Mouse (Mus musculus): Measurements from ENCODE around the gene 1700017D01Rik.
A peak's percentile ranks its signal among the peaks of the same experiment; 100 is the strongest.
"Not testable (repeated sequence)": the region's sequence is repeated elsewhere in the genome, so short reads cannot be mapped to it uniquely, and the experiment has no call there.

Gene 1700017D01Rik

DNA sequence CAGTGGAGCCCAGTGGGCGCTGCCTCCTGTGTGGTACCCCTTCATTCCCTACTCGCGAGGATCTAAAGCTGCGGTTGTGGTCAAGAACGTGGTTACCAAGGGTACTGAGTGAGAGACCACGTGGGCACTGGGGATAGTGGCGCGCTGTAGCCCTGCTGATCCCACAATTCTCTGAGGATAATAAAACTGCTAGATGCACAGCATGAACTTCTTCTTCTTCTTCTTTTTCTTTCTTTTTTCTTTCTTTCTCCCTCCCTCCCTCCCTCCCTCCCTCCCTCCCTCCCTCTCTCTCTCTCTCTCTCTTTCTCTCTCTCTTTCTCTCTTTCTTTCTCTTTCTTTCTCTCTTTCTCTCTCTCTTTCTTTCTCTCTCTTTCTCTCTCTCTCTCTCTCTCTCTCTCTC, at the start of gene 1700017D01Rik:
Gene 1700017D01Rik (minus strand): TSS at position 101 of the 400 bp plus-strand sequence.
- not testable (repeated sequence) for DNase-seq (ENCODE audit: low spot score in 2 of 2)

DNA sequence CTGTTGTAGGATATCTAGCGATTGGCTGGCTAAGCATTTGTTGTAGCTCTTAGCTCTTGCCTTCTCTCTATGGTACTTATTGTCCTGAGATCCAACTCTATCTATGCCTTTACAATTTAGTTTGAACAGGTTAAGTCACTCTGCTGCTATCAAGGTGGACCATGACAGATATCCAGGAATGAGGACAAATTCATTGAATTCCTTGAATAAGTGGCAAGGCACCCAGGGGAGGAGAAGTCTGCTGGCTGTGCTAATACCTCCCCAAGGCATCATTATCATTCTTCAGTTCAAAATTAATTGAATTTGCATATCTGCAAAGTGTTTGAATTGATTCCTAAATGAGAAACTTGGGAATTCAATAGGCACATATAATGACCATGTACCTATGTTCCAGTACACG, 46.8 kb upstream of the 1700017D01Rik start:
- DNase-seq (ENCODE audit: low spot score in 2 of 2), result no peak

DNA sequence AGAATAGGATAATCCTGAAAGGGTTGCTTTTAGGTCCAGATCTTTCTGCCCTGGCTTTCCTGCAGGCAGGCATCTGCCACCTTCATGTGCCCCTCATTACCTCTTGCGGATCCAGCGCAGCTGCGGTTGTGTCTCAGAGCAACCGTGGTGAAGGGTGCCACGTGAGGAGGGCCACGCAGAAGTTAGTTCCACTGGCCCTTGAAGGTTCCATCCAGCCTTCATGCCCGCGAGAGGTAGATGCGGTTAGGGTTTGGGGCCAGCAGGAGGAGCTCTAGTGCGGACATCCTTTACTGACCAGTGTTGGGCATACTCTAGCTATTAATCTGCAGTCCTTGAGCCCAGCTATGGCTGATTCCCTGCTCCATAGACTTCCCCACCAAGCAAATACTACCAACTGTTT, 34.5 kb upstream of the 1700017D01Rik start, which contains the start of gene 1700025F22Rik:
Gene 1700025F22Rik (minus strand): TSS at position 149 of the 400 bp plus-strand sequence.
- no peak for DNase-seq (ENCODE audit: low spot score in 2 of 2)

DNA sequence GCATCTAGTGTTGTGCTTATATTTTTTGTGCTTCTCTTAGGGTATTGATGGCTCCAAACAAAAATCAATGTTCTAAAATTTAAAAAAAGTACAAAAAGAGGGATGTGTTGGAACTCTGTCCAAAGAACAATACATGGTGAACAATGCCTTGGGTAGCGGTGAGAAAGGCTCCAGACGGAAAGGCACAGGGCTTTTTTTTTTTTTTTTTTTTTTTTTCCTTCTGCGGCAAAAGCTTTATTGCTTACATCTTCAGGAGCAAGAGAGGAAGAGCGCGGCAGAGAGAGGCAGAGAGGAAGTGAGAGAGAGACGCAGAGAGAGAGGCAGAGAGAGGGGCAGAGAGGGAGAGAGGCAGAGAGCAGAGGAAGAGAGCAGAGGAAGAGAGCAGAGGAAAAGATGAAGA, 27.2 kb upstream of the 1700017D01Rik start:
- DNase-seq (ENCODE audit: low spot score in 2 of 2), result not testable (repeated sequence)

DNA sequence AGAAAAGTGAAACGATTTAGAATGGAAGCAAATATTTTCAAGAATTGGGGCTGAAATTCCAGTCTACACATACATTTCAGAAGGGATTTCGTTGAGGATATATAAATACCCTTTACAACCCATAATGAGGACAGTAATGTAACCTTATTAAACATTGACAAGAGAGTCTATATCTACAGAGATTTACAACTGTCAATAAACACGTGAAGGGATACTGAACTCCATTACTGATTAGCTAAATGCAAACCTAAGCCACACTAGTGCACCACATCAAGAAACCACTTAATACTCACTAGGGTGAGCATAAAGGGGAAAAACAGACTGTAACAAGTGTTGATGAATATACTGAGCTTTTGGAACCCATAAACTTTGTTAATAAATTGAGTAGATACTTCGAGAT, 4.7 kb upstream of the 1700017D01Rik start:
- DNase-seq (ENCODE audit: low spot score in 2 of 2), result no peak

DNA sequence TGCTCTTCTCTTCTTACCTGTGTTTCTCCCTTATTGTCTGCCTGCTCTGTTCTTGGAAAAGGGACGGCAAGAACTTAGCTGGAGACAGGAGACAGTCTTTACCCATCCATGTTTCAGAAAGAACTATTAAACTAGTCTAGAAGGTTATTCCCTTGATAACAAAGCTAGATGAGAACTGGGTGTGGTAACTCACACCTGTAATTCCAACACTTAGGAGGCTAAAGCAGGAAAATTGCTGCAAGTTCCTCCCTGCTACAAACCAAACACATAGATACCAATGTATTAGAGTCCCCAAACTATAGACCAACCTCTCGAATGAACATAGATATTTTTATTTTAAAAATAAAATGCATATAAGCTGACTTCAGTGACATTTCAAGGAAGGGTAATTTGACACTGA, 4.2 kb upstream of the 1700017D01Rik start:
- no peak for DNase-seq (ENCODE audit: low spot score in 2 of 2)

DNA sequence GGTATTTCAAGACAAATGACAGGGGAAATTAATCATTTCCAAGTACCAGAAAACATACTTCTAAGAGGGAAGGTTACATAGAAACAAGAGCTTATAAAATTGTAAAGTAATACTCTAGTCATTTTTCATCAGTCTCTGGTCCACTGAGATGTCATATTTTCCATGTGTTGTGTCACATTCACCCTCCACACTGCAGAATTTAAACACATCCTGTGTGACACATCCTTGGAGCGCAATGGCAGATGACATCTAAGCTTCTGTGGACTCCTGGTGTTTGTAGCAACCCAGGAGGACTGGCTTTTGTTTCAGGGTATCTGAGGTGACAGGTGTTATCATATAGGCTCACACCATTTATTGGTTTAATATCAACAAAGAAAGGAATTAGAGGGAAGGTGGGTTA, 974 bp downstream of the 1700017D01Rik start:
- no peak for DNase-seq (ENCODE audit: low spot score in 2 of 2)

DNA sequence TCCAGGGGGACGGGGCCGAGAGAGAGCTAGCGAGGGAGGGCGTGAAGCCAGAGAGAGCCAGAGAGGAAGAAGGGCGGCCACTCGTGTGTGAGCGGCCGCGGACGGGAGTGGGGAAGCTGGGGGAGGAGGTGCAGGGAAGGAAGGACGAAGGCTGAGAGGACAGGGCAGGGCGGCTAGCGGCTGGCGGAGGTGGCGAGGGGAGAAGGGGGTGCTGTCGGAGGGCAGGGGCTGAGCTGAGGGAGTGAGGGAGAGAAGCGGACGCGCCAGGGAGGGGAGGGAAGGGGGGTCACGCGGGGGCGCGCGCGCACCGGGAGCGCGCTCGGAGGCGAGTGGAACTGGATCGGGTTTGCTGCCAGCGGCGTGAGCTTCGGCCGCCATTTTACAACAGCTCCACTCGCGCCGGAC, 9.7 kb downstream of the 1700017D01Rik start:
- DNase-seq (ENCODE audit: low spot score in 2 of 2), result peak in 1 of 2 experiments; percentile 19

DNA sequence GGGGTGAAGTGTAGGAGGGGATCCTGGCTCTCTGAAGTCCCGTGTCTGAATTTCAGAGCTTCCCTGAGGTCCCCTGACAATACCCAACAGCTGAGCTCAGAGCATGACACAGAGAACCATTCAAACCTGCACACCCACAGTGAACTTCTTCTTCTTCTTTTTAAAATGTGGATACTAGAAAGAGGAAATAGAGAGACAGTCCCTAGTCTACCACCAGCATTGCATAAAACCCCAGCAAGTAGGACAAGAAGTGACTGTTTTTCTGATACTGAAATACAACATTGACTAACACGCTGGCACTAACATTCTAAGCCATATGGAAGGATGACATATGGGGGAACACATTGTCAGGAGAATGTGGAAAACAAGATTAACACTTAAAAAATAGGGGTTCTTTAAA, 11.3 kb downstream of the 1700017D01Rik start:
- DNase-seq (ENCODE audit: low spot score in 2 of 2), result no peak

DNA sequence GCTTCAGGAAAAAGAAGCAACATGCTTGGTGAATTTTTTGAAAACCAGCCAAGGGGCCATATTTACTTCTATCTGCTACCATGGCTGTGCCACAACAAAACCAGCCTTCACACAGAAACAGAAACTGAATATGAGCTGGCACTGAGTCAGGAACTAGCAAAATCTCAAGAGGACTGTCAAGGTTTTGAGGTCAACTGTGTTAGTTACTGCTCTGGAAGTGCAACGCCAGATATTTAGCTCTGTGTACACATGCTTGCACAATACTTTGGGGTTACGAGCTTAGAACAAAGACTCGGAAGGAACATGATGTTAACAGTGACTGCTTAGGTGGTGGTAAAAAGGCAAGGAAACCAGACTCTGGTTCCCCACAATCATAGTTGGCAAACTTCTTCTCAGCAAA, 22.9 kb downstream of the 1700017D01Rik start:
- DNase-seq (ENCODE audit: low spot score in 2 of 2), result peak in 1 of 2 experiments; percentile 8

DNA sequence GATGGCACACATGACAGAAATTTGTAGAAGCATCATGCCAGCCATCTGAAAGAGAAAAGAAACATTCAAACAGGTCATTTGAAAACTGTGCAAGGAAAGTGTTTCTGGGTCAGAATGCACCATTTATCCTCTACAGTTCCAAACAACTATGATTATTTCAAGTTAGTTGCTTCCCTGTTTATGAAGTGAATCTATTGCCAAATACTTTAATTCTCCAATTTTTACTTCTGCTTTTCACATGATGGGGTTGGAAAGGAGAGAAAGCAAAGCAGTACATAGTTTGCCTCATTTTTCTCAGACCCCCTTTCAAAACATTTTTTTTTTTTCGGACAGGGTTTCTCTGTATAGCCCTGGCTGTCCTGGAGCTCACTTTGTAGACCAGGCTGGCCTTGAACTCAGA, 28.8 kb downstream of the 1700017D01Rik start:
- DNase-seq (ENCODE audit: low spot score in 2 of 2), result no peak

DNA sequence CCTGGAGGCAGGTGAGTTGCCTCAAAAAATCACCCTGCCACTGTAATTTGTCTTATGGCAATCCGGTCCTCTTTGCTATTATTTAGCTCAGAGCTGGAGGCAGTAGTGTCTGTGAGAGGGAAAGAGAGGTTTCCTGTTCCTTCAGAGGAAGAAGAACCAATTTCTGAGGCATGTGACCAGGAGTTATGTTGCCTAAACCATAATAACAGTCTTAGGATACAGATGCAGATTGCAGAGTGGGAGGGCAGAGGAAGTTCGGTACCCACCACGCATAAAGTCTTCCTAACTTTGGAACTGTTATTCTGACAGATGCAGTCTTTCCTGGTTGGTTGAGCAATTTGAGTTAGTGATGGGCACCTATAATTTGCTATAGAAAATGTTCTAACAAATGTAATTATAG, 32.3 kb downstream of the 1700017D01Rik start:
- no peak for DNase-seq (ENCODE audit: low spot score in 2 of 2)

DNA sequence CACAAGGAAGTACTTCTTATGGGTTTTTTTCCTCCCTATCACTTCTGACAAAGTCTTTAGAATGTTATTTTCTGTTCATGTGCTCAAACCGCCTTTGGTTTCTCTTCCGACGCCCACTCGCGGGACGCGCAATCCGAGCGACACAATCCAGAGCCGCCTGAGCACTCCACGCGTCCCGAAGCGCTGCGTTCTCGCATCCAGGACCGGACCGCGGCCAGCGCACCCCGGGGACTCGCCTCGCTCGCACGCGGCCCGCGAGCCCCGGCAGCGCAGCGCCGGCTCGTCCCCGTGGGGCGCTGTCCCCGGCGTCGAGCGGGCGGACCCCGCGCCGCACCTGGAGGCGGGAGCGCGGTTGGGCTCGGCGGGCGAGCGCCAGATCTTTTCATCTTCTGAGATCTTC, 38.5 kb downstream of the 1700017D01Rik start:
- not testable (repeated sequence) for DNase-seq (ENCODE audit: low spot score in 2 of 2)

DNA sequence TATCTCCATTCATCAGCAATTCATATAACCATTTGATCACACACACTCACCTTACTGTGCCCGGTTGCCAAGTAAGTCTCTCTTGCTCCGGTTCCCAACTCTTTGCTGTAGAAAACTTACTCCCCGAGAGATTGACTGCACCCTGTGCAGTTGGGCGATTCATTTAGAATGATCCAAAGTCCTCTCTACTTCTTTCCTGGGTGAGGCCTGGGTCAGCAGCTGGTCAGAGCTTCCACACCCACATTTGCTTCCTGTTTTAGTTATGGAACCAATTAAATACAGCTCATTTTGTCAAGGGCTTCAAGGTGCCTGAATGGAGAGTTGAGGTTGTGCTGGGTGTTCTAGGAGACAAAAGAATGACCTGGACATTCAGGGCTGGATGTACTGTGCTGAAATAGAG, 49.7 kb downstream of the 1700017D01Rik start, which contains the start of gene Ms4a8a:
Gene Ms4a8a (minus strand): TSS at position 169 of the 400 bp plus-strand sequence.
- no peak for DNase-seq (ENCODE audit: low spot score in 2 of 2)

DNA sequence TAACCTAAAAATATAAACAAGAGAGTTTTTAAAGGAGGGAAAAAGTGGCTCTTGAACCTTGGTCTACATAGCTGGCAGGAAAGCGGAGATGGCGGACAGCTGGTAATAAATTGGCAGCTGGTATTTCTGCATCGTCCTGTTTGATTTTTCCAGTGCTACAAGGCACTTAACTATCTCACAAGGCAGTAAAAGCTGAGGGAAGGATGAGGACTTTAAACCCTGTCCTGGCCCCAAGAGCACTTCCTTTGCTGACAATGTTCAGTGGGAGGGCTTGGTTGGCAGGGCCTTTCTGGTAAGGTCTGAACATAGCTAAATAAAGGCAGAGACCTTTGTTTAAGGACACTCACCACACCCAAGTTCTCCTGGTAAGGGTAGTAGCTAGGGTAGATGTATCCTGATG, 60.3 kb downstream of the 1700017D01Rik start:
- DNase-seq (ENCODE audit: low spot score in 2 of 2), result no peak

DNA sequence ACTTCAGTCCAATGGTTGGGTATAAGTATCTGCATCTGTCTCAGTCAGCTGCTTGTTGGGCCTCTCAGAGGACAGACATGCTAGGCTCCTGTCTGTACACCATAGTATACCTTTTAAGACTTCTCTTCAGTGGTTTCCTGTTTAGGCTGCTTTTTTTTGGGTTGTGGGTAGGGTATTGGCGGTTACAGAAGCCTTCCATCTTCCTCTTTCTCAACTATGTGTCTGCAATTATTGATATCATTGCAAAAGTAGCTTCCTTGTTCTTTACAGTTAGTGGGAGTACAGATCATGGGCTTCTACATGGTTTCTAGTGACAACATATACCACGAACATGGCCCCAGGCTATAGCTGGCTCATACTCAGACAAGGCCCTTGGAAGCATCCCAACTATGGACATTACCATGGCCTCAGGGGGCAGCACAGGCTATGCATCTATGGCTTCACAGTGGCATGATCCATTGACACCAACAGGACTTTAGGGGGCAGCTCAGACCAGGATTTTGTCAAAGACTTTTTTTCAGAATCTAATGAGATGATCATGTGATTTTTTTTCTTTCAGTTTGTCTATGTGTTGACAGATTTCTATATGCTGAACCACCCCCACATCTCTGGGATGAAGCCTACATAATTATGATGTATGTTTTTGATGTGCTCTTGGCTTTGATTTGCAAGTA, 65.3 kb downstream of the 1700017D01Rik start:
- no peak for DNase-seq (ENCODE audit: low spot score in 2 of 2)

DNA sequence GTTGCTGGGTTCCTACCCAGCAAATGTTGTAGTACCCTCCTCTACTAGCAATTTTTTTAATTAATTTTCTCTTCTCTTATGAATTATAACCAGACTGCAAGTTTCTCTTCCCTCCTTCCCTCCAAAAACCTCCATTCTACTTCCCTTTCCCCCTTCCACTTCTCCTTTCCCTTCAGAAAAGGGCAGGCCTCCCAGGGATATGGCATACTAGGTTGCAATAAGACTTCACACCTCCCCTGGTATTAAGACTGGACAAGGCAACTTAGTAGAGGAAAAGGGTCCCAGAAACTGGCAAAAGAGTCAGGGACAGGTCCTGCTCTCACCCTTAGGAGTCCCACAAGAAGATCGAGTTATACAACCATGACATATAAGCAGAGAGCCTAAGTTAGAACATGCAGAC, 69.8 kb downstream of the 1700017D01Rik start:
- no peak for DNase-seq (ENCODE audit: low spot score in 2 of 2)

DNA sequence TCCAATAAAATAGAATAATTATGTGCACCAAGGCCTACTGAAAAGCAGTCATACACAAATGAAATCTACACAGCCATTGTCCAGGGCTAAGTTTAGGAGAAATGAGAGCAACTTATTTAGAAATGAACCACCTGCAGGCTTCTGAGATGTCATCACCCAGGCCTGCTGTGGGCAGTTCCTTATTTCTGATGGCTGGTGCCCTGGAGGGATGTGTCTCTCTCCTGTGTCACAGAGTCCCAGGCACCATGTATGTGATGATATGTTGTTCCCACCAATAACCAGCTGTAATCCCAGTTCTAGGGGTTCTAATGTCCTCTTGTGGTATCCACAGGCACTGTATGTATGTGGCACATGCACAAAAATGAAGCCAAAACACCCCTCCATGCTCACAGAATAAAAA, 70.7 kb downstream of the 1700017D01Rik start:
- DNase-seq (ENCODE audit: low spot score in 2 of 2), result no peak

DNA sequence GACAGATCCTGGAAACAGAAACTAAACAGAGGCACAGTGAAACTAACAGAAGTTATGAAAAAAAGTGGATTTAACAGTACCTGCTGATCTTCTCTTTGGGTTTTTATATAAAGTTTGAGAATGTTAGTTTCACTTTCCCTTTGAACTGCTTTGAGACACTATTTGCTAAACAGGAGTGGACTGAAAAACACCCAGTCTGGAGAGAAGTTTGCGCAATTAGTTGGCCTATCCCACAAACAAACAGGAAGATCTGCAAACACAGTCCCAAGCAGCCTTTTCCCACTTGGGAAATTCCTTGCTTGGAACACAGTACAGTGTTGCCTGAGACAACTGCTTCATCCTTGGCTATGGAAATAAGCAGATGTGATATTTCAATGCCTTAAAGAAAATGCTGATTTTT, 75.0 kb downstream of the 1700017D01Rik start:
- peak in 1 of 2 experiments; percentile 30 for DNase-seq (ENCODE audit: low spot score in 2 of 2)

DNA sequence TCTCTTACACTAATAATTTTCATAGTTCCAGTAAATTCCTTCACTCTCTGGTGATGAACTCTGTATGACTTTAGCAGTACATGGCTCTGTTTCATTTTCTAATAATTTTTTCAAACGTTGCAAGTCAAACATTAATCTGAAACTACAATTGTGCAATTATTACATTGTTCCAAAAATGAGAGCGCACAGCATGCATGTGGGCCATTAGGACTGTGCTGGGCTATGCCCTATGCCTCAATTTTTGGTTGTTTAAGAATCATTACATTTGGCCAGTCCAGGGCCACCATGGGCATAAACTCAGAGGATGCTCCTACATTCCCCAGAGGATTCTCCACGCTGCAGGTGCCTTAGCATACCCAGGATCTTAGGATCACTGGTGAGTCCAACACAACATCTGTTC, 77.4 kb downstream of the 1700017D01Rik start:
- DNase-seq (ENCODE audit: low spot score in 2 of 2), result no peak

DNA sequence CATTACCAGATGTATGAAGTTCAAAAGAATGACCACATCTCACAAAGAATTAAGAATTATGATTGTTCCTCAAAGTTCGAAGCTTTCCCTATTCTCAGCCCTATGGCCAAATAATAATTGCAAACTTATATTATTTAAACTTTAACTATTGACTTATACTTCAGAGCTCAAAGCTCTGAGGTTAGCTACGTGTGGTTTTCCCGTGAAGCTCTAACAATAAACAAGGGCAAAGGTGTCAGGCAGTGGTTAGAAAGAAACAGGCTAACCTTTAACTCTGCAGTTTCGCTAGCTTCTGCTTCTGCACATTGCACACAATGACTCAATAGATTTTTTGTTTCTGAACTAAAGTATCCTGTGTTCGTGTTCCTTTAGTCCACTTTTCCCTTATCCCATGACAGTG, 77.8 kb downstream of the 1700017D01Rik start:
- DNase-seq (ENCODE audit: low spot score in 2 of 2), result no peak

DNA sequence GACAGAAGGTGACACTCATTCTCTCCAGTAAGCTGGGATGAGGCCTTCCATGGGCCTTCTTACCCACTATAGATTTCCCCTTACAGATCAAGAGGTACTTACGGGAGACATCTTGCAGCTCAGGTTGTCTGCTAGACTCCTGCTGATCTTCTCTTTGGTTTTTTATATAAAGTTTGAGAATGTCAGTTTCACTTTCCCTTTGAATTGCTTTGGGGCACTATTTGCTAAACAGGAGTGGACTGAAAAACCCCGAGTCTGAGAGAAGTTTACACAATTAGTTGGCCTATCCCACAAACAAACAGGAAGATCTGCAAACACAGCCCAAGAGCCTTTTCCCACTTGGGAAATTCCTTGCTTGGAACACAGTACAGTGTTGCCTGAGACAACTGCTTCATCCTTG, 80.4 kb downstream of the 1700017D01Rik start:
- no peak for DNase-seq (ENCODE audit: low spot score in 2 of 2)

DNA sequence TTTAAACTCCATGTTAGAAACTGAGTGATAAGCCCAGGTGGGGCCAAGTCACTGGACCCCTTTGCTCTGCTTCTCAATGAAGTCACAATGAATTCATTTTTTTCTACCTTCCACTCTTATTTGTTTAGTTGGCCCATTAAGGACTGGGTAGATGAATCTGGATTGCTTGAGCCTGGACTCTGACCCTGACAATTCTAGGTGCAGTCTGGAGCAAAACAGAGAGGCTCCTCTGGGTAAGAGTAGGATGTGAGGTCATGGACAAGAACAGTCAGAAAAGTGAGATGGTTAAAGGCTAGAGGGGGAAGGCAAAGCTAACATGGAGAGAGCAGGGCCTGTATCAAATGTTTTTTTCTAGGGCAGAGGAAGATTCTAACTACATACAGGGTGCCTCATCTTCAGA, 81.2 kb downstream of the 1700017D01Rik start:
- DNase-seq (ENCODE audit: low spot score in 2 of 2), result no peak

DNA sequence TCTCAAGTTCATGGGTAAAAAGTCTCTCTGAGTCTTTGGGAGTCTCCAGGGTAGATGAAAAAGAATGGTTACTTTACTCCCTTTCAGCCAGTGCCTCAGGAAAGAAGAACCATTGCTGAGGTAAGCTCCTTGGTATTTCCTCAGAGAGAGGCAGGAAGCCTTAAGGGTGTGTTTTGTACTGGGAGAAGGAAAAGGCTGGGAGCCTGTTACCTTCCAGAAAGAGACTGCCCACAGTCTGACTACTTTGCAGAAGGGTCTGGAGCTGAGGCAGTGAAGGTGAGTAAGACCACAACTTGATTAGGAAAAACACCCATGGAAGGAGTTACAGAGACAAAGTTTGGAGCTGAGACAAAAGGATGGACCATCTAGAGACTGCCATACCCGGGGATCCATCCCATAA, 82.2 kb downstream of the 1700017D01Rik start:
- DNase-seq (ENCODE audit: low spot score in 2 of 2), result no peak
